Mouse (Mus musculus): ENCODE measurements around the gene Wnt1. TPM values are rescaled to one million over a fixed set of nuclear protein-coding genes. Genes with fewer than 3 reads are reported as not detected.
"Not testable (repeated sequence)": the region's sequence is repeated elsewhere in the genome, so short reads cannot be mapped to it uniquely, and the experiment has no call there.

Wnt1 gene
- polyA plus RNA-seq, 1 experiment from 2014 or later, result 14.0 TPM

GRCm38 (mm10) chr15:98807895-98808650 is 18.4 kb downstream of the Wnt1 start:
- Histone ChIP-seq H3K27ac (ENCODE audit: low read depth, low read length) (no peak overlapping the region), H3K4me1 (ENCODE audit: control insufficient read depth, insufficient read depth, low read length) (peaks cover 19% of the 10 kb centered on the region), H3K9ac (ENCODE audit: low read length) (peak overlapping the region; percentile 10; the same call in 1 of the 2 replicates), H3K27me3 (ENCODE audit: control insufficient read depth, insufficient read depth, low read length) (peaks cover 70% of the 10 kb centered on the region), H3K9me3 (ENCODE audit: control insufficient read depth, low read length) (no peaks in the 10 kb centered on the region), H3K4me3 (ENCODE audit: low read depth, low read length) (peak overlapping the region; percentile 30), H3K36me3 (ENCODE audit: control insufficient read depth, insufficient read depth, low read length) (peaks cover under 1% of the 10 kb centered on the region; the same call in 1 of the 2 replicates), H3K4me2 (peak overlapping the region; percentile 44)
- peak; percentile 92 for DNase-seq (ENCODE audit: low spot score, missing footprints)
- no peak for ATAC-seq (ENCODE audit: low FRiP score)
- WGBS, result 1% methylated on average over 34 of the region's 34 CpGs

DNA sequence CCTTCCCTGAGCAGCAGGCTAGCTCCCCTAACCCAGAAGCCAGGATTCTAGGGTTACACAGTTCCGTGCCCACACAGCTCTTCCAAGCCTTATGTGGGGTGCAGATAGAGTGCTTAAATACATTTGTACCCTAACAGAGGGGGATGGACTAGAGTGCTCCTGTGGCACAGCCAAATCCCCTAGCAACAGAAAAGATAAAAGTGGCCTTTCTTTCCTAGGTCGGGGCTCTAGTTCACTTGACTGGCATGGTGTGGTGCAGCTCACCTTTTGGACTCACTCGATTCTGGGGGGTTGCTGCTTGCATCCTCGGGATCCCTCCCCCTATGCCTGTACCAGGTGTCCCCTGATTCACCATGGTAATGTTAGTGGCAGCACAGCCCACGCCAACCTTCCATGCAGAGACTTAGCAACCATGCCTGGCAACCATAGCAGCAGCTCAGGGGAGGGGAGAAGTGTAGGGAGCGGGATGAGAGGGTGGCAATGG is 19.0 kb downstream of the Wnt1 start:
- peak overlapping the region; percentile 4; the same call in 1 of the 2 replicates for H3K9ac ChIP-seq (ENCODE audit: low read length)
- peaks cover 4% of the 10 kb centered on the region for H3K36me3 ChIP-seq (ENCODE audit: control insufficient read depth, insufficient read depth, low read length)
- H3K9me3 ChIP-seq (ENCODE audit: control insufficient read depth, low read length), result no peaks in the 10 kb centered on the region
- ATAC-seq (ENCODE audit: low FRiP score) (no peak), DNase-seq (ENCODE audit: low spot score, missing footprints) (no peak)
- peaks cover 19% of the 10 kb centered on the region for H3K4me1 ChIP-seq (ENCODE audit: control insufficient read depth, insufficient read depth, low read length)
- no peak overlapping the region for H3K4me3 ChIP-seq (ENCODE audit: low read depth, low read length)
- WGBS, result 11% methylated on average over 6 of the region's 6 CpGs
- peaks cover 64% of the 10 kb centered on the region for H3K27me3 ChIP-seq (ENCODE audit: control insufficient read depth, insufficient read depth, low read length)
- H3K4me2 ChIP-seq, result no peak overlapping the region
- no peak overlapping the region for H3K27ac ChIP-seq (ENCODE audit: low read depth, low read length)

DNA sequence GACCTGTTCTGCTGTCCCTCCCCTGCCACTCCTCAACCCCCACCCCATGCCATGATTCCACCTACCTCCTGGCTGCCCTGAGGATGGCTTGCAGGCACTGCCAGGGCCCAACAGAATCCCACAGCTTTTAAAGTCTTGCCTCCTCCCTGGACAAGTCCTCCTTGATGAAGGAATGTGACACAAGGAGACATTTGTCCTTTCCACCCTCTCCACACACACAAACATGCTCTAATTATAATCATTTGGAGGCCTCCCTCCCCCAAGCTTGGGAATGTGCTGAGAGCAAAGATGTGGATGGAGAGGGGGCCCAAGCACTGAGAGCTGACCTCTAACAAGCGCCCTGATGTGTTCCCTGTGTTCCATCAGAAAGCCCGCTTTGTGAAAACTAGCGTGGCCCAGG is 19.7 kb downstream of the Wnt1 start, which contains the start of gene Ddn:
TSS of gene Ddn (minus strand) at position 101 of the 400 bp plus-strand sequence.
- DNase-seq (ENCODE audit: low spot score, missing footprints) (no peak), ATAC-seq (ENCODE audit: low FRiP score) (no peak)
- no peak within 1 kb of the TSS for H3K4me3 ChIP-seq (ENCODE audit: low read depth, low read length)
- peaks cover 19% of the 10 kb centered on the region for H3K4me1 ChIP-seq (ENCODE audit: control insufficient read depth, insufficient read depth, low read length)
- no peak within 1 kb of the TSS for H3K27ac ChIP-seq (ENCODE audit: low read depth, low read length)
- H3K27me3 ChIP-seq (ENCODE audit: control insufficient read depth, insufficient read depth, low read length), result peaks cover 57% of the 10 kb centered on the region
- no peaks in the 10 kb centered on the region for H3K9me3 ChIP-seq (ENCODE audit: control insufficient read depth, low read length)
- H3K9ac ChIP-seq (ENCODE audit: low read length), result peak within 1 kb of the TSS; percentile 4; the same call in 1 of the 2 replicates
- H3K4me2 ChIP-seq, result no peak within 1 kb of the TSS
- 62% methylated on average over 3 of the region's 3 CpGs for WGBS
- H3K36me3 ChIP-seq (ENCODE audit: control insufficient read depth, insufficient read depth, low read length), result peaks cover 4% of the 10 kb centered on the region

- H3K27ac ChIP-seq (ENCODE audit: low read depth, low read length); H3K9ac ChIP-seq (ENCODE audit: low read length); H3K4me3 ChIP-seq (ENCODE audit: low read depth, low read length); H3K4me2 ChIP-seq; ATAC-seq (ENCODE audit: low FRiP score); H3K9me3 ChIP-seq (ENCODE audit: control insufficient read depth, low read length); DNase-seq (ENCODE audit: low spot score, missing footprints); H3K36me3 ChIP-seq (ENCODE audit: control insufficient read depth, insufficient read depth, low read length): not testable (repeated sequence)
- WGBS, result 73% methylated on average over 6 of the region's 6 CpGs
- peaks cover 48% of the 10 kb centered on the region for H3K27me3 ChIP-seq (ENCODE audit: control insufficient read depth, insufficient read depth, low read length)
- H3K4me1 ChIP-seq (ENCODE audit: control insufficient read depth, insufficient read depth, low read length), result peaks cover 19% of the 10 kb centered on the region
Observed at GRCm38 (mm10) chr15:98810212-98810611, 20.6 kb downstream of the Wnt1 start.

DNA sequence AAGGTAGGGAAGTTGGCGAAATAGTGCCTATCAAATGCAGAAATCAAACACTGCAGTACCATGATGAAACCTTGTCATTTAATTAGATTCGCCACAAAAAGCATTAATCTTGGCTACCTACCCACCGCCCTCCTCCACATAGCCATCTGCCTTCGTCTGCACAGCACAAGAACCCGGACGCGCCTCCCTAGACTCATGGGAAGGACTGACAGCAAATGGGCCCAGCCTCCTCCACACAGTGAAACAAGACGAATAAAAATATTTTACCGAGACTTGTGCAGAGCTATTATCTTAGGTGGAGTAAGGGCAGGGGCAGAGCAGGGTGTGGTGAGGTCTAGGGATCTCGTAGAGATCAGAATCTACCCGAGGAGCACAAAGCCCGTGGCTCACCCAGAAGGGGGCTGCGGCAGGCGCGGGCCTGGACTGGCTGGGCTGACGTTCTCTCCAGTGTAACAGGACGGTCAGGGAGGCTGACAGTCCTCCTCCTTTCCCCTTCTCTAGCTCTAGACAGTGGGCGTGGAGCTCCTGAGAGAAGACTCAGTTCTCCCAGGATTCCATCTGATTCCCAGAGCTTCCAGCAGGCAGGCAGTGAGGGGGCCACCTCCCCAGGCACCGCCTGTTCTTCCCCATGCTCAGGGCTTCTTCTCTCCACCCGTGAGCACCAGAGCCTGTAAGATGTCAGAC is 23.2 kb downstream of the Wnt1 start:
- no peak overlapping the region for H3K27ac ChIP-seq (ENCODE audit: low read depth, low read length)
- H3K4me3 ChIP-seq (ENCODE audit: low read depth, low read length), result no peak overlapping the region
- no peak overlapping the region for H3K9ac ChIP-seq (ENCODE audit: low read length)
- no peak for ATAC-seq (ENCODE audit: low FRiP score)
- H3K36me3 ChIP-seq (ENCODE audit: control insufficient read depth, insufficient read depth, low read length), result peaks cover 4% of the 10 kb centered on the region
- H3K27me3 ChIP-seq (ENCODE audit: control insufficient read depth, insufficient read depth, low read length), result peaks cover 22% of the 10 kb centered on the region
- no peaks in the 10 kb centered on the region for H3K9me3 ChIP-seq (ENCODE audit: control insufficient read depth, low read length)
- WGBS, result 85% methylated on average over 20 of the region's 20 CpGs
- peaks cover 6% of the 10 kb centered on the region for H3K4me1 ChIP-seq (ENCODE audit: control insufficient read depth, insufficient read depth, low read length)
- H3K4me2 ChIP-seq, result no peak overlapping the region
- no peak for DNase-seq (ENCODE audit: low spot score, missing footprints)

GRCm38 (mm10) chr15:98818171-98818570 is 28.5 kb downstream of the Wnt1 start:
- H3K36me3 ChIP-seq (ENCODE audit: control insufficient read depth, insufficient read depth, low read length), result peaks cover 3% of the 10 kb centered on the region
- H3K27me3 ChIP-seq (ENCODE audit: control insufficient read depth, insufficient read depth, low read length), result no peaks in the 10 kb centered on the region
- H3K4me2 ChIP-seq, result no peak overlapping the region
- H3K9ac ChIP-seq (ENCODE audit: low read length), result no peak overlapping the region
- DNase-seq (ENCODE audit: low spot score, missing footprints) (no peak), ATAC-seq (ENCODE audit: low FRiP score) (no peak)
- H3K9me3 ChIP-seq (ENCODE audit: control insufficient read depth, low read length), result no peaks in the 10 kb centered on the region
- H3K27ac ChIP-seq (ENCODE audit: low read depth, low read length), result no peak overlapping the region
- 90% methylated on average over 7 of the region's 7 CpGs for WGBS
- H3K4me3 ChIP-seq (ENCODE audit: low read depth, low read length), result no peak overlapping the region
- H3K4me1 ChIP-seq (ENCODE audit: control insufficient read depth, insufficient read depth, low read length), result no peaks in the 10 kb centered on the region

DNA sequence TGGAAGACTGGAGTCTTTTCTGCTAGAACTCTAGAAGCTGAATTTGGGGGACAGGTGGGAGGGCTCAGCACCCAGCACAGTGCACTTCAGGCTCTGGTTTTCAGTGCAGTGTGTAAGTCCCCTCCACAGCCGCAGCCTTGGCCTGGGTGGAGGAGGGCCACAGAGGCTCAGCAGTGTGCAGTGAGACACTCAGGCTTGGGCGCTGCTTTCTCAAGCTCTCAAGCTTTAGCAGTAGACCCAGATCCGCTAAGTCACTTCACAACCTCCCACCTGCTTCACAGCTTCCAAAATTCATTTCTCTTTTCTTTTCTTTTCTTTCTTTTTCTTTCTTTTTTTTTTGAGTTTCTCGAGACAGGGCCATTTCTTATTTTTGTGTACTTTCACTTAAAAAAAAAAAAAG is 31.3 kb downstream of the Wnt1 start:
- H3K4me2 ChIP-seq, result no peak overlapping the region
- ATAC-seq (ENCODE audit: low FRiP score) (no peak), DNase-seq (ENCODE audit: low spot score, missing footprints) (no peak)
- H3K27ac ChIP-seq (ENCODE audit: low read depth, low read length), result no peak overlapping the region
- no peaks in the 10 kb centered on the region for H3K9me3 ChIP-seq (ENCODE audit: control insufficient read depth, low read length)
- no peak overlapping the region for H3K4me3 ChIP-seq (ENCODE audit: low read depth, low read length)
- H3K4me1 ChIP-seq (ENCODE audit: control insufficient read depth, insufficient read depth, low read length), result no peaks in the 10 kb centered on the region
- H3K36me3 ChIP-seq (ENCODE audit: control insufficient read depth, insufficient read depth, low read length), result peaks cover 2% of the 10 kb centered on the region
- no peak overlapping the region for H3K9ac ChIP-seq (ENCODE audit: low read length)
- H3K27me3 ChIP-seq (ENCODE audit: control insufficient read depth, insufficient read depth, low read length), result no peaks in the 10 kb centered on the region
- 87% methylated on average over 4 of the region's 4 CpGs for WGBS

DNA sequence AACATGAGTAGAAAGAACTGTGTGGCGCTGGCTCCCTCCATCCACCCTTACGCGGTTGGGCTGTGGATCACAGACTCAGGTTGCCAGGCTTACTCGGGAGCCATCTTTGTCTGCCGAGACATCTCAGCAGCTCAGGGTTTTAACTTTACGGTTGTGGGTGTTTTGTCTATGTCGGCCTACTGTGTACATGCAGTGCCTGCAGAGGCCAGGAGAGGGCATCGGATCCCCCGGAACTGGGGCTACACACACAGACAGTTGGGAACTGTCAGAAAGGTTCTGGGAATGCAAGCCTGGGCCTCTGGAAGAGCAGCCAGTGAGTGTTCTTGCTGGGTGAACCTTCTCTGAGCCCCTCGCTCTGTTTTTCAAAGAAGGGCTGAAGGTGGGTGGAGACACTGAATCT is 31.7 kb downstream of the Wnt1 start:
- DNase-seq (ENCODE audit: low spot score, missing footprints) (no peak), ATAC-seq (ENCODE audit: low FRiP score) (no peak)
- H3K27ac ChIP-seq (ENCODE audit: low read depth, low read length), result no peak overlapping the region
- no peak overlapping the region for H3K4me2 ChIP-seq
- no peak overlapping the region for H3K9ac ChIP-seq (ENCODE audit: low read length)
- H3K4me3 ChIP-seq (ENCODE audit: low read depth, low read length), result no peak overlapping the region
- no peaks in the 10 kb centered on the region for H3K9me3 ChIP-seq (ENCODE audit: control insufficient read depth, low read length)
- peaks cover 2% of the 10 kb centered on the region for H3K36me3 ChIP-seq (ENCODE audit: control insufficient read depth, insufficient read depth, low read length)
- no peaks in the 10 kb centered on the region for H3K4me1 ChIP-seq (ENCODE audit: control insufficient read depth, insufficient read depth, low read length)
- H3K27me3 ChIP-seq (ENCODE audit: control insufficient read depth, insufficient read depth, low read length), result no peaks in the 10 kb centered on the region
- WGBS, result 24% methylated on average over 10 of the region's 10 CpGs

GRCm38 (mm10) chr15:98822147-98822546 is 32.5 kb downstream of the Wnt1 start:
- no peak overlapping the region for H3K9ac ChIP-seq (ENCODE audit: low read length)
- H3K4me2 ChIP-seq, result no peak overlapping the region
- H3K36me3 ChIP-seq (ENCODE audit: control insufficient read depth, insufficient read depth, low read length), result peaks cover 2% of the 10 kb centered on the region
- no peaks in the 10 kb centered on the region for H3K27me3 ChIP-seq (ENCODE audit: control insufficient read depth, insufficient read depth, low read length)
- 93% methylated on average over 5 of the region's 5 CpGs for WGBS
- no peak overlapping the region for H3K27ac ChIP-seq (ENCODE audit: low read depth, low read length)
- DNase-seq (ENCODE audit: low spot score, missing footprints), result no peak
- ATAC-seq (ENCODE audit: low FRiP score), result no peak
- H3K4me1 ChIP-seq (ENCODE audit: control insufficient read depth, insufficient read depth, low read length), result no peaks in the 10 kb centered on the region
- H3K9me3 ChIP-seq (ENCODE audit: control insufficient read depth, low read length), result no peaks in the 10 kb centered on the region
- H3K4me3 ChIP-seq (ENCODE audit: low read depth, low read length), result no peak overlapping the region

All from midbrain, embryonic 11.5 days (tissue).